Mouse (Mus musculus) thymus, postnatal 10 days (tissue): ENCODE data around the gene Xndc1.

ENCODE experiments used
- DNase-seq, 2 experiments: peaks; one replicate each; pipeline ENCODE4 v3.0.0; 2021; ENCODE audit warnings: low spot score in 2 of 2

The Xndc1 gene

DNA sequence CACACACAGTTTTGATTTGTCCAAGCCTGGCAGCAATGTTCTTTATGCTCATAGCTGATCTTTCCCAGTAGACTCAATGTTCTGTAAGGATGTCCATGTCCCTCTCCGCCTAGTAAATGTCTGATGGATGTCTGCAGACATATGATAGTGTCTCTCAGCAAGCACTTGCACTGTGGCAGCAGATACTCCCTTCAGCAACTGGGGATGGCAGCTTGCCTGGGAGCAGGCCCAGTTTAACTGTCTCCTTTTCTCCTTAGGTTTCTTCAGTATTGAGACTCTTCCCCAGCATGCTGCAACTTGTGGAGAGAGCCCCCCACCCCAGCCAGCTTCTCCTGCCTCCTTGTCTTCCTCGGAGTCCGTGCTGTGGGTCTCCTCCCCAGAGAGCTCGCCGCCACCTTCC, 16.5 kb downstream of the Xndc1 start:
- no peak for DNase-seq

GRCm38 (mm10) chr7:102082816-102083215, 17.5 kb downstream of the Xndc1 start, which contains the start of gene Trpc2:
Gene Trpc2 (plus strand): TSS chr7:102083116.
- no peak for DNase-seq

- DNase-seq: no peak
Observed at GRCm38 (mm10) chr7:102084041-102084696, 18.9 kb downstream of the Xndc1 start.

GRCm38 (mm10) chr7:102087336-102087735, 22.0 kb downstream of the Xndc1 start:
- no peak for DNase-seq

DNA sequence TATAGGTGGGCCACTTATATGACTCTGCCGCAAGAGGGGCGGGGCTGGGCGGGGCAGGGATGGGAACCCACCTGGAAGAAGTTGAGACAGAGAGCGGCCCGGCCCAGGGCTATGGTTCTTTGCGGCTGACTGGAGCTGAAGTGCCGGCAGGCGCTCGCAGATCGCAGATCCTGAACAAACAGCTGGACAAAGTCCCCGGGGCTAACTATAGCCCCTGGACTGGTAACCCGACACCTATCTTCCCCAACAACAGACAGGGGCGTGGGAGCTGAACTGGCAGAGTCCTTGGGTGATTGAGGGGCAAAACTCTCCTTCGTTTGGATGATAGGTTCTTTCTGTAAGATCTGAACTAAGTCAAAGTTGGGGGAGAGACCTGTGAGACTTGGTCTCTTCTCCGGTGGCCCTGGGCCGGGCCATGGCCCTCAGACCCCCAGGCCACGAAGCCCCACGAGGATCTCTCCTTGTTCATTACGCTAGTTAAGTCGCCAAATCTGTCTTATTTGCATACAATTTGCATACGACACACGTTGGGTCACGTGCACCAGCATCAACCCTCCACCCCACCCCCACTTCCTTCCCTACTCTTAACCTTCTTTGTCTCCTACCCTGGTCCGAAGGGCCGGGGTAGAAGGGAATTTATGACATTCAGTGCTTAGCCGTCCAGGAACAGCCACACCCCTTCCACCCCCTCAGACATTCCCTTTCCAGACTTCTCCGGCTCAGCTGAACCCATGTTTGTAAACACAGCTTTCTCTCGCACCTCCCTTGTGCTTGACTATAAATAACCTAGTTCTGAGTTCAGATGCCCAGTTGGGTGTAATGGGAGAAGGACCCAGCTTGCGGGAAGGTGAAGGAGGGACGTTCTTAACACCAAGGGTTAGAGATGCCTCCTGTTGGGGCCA, 34.7 kb downstream of the Xndc1 start:
- peak; percentile 31 to 55 for DNase-seq

GRCm38 (mm10) chr7:102100868-102101267, 35.6 kb downstream of the Xndc1 start:
- DNase-seq: no peak

DNA sequence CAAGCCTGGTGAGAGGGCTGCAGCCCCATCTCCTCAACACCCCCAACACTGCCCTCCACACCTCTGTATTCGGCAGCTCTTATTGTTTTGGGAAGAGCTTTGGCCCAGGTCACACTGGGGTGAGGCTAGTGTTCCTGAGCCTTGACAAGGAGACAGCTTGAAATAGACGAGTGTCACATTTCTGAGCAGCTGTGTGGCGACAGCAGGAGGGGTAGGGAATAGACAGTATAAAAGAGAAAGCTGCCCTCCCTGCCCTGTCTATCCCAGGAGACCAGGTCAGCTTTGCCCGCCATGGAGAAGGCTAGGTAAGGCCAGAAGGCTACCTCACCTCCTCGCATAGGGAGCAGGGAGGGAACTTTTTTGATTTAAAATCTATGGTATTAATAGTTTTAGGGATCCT, 36.2 kb downstream of the Xndc1 start, which contains the start of gene Art1:
TSS of gene Art1 (plus strand) at position 257 of the 400 bp plus-strand sequence.
- no peak for DNase-seq

- DNase-seq: no peak
Observed at GRCm38 (mm10) chr7:102102241-102102640, 36.9 kb downstream of the Xndc1 start.

DNA sequence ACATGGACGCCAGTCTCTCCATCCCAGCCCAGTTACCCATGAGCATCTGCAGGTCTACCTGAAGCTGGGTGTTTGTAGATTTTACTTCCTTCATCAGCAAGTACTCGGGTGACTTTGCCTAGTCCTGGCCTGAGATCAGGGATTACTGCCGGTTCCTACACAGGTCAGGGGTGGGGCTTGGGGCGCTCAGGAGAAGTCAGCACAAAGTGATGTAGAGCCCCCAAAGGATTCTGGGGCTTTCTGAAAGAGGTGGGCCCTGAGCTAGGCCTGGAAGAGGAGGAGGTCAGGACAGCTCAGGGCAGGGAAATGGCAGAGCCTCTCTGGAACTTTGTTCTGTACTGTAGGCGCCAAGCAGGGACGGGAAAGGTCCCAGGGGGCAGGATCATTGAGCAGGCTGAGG, 37.4 kb downstream of the Xndc1 start:
- no peak for DNase-seq

DNA sequence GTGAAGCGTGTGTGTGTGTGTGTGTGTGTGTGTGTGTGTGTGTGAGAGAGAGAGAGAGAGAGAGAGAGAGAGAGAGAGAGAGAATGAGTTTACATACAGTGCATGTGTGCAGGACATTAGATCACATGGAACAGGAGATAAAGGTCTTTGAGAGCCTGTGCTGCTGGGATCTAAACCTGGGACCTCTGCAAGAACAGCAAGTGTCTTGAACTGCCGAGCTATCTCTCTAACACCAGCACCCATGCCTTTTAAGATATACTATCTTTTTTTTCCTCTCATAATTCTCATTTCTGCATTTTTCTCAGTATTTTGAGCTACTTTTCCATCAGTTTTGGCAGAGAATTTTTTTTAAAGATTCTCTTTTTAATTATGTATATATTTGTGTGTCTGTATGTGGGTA, 38.2 kb downstream of the Xndc1 start:
- DNase-seq: no peak

DNA sequence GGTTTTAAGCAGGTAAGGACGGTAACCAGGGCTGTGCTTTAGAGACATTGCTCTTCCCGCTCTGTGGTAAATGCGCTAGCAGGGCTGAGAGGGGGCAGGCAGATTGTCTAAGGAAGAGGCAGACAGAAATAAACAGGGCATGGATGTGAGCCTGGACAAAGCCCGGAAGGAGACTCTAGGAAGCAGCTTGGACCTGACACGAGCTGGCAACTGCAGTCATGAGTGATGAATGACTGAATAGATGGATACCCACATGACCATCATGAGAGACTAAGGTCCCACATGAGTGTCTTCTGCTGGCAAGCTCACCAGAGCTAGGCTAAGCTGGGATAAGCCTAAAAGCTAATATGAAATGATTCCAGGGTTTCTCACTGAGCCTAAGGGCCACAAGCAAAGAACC, 38.8 kb downstream of the Xndc1 start:
- no peak for DNase-seq

DNA sequence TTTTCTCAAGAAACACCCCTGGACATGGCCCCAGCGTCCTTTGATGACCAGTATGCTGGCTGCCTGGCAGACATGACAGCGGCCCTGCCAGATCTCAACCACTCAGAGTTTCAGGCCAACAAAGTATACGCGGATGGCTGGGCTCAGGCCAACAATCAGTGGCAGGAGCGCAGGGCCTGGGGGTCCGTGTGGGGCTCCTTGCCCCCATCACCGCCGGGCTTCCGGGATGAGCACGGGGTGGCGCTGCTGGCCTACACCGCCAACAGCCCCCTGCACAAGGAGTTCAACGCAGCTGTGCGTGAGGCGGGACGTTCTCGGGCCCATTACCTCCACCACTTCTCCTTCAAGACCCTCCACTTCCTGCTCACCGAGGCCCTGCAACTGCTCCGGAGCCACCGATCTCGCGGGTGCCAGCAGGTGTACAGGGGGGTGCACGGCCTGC, 41.4 kb downstream of the Xndc1 start:
- peak; percentile 66 to 69 for DNase-seq

GRCm38 (mm10) chr7:102108206-102108605, 42.9 kb downstream of the Xndc1 start:
- no peak for DNase-seq

DNA sequence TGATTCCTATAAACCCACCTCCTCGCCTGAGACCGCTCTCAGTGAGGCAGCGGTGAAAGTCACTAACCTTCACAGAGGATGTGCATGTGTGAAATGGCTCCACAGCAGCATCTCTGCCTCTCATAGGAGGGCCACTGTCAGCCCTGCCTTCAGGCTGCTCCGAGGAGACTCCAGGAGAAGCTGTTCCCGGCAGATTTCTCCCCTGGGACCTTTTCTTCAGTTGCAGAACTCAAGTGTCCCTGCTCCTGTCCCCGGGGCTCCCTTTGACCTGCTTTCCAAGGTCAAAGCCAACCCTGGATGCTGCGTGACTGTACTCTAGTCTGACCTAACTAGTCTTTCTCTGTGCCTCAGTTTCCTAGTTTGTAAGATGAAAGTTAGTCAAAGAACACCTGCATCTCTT, 43.9 kb downstream of the Xndc1 start, which contains the start of gene Art5:
TSS of gene Art5 (minus strand) at position 319 of the 400 bp plus-strand sequence.
- DNase-seq: no peak

GRCm38 (mm10) chr7:102109746-102110145, 44.4 kb downstream of the Xndc1 start:
- DNase-seq: no peak

- DNase-seq: no peak
Observed at GRCm38 (mm10) chr7:102113151-102113729, 47.9 kb downstream of the Xndc1 start.

- DNase-seq: no peak
Observed at GRCm38 (mm10) chr7:102116579-102117331, 51.4 kb downstream of the Xndc1 start, which contains the start of gene Chrna10. Gene Chrna10 (minus strand): TSS chr7:102116828.

DNA sequence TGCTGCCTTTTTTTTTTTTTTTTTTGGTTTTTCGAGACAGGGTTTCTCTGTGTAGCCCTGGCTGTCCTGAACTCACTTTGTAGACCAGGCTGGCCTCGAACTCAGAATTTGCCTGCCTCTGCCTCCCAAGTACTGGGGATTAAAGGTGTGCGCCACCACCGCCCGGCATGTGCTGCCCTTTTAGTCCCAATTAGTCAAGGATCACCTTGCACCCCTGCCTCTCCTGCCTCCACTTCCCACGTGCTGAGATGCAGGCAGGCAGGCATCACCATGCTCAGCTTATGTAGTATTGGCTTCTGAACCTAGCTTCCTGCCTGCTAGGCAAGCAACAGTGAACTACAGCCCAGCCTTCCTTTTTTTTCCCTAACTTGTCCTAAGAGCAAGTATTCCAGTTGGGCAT, 52.1 kb downstream of the Xndc1 start:
- DNase-seq: no peak

DNA sequence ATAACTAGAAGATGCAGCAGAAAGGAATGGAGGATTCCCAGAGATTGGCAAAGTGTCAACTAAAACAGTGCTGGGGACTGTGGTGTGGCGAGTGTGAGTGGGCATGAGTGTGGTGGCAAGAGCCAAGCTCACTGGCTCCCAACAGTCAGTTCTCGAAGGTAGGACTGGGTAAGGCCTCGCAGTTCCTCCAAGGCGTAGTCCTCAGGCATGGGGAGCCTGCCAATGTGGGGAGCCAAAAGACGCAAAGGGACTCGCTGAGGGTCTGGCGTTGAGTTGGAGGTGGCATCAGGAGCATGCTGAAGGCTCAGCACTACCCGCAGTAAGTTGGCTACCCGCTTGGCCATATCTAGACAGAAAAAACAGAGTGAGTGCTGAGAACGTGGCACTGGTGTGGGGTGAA, 55.0 kb downstream of the Xndc1 start:
- DNase-seq: no peak

GRCm38 (mm10) chr7:102132395-102132794, 67.1 kb downstream of the Xndc1 start:
- no peak for DNase-seq
